Mouse (Mus musculus): ENCODE measurements at regions not wholly inside any gene's neighbourhood (a gene's known extent, or its start where the extent isn't known, plus 50 kb on each side); places are given as distances from the start of the nearest gene placed in this dataset.
"Not testable (repeated sequence)": the region's sequence is repeated elsewhere in the genome, so short reads cannot be mapped to it uniquely, and the experiment has no call there.

GRCm38 (mm10) chr17:83972874-83973273 is 125.1 kb upstream of the Haao start:
- no peak for DNase-seq
- Histone ChIP-seq H3K4me3 (replicated peaks; ENCODE audit: insufficient read depth, low read depth, low read length) (no peak overlapping the region), H3K4me1 (ENCODE audit: control insufficient read depth, insufficient read depth, low read length) (peaks cover 10% of the 10 kb centered on the region), H3K27me3 (ENCODE audit: control insufficient read depth, insufficient read depth, low read length) (no peaks in the 10 kb centered on the region), H3K27ac (ENCODE audit: insufficient read depth, low read length) (no peak overlapping the region)
- TF ChIP-seq POLR2A (IDR thresholded peaks at IDR 0.05; ENCODE audit: borderline replicate concordance, insufficient read depth, low read length) = no peak
- TF ChIP-seq CTCF (IDR thresholded peaks at IDR 0.05; ENCODE audit: borderline replicate concordance, insufficient read depth, low read depth, low read length) = no peak
- WGBS = 94% methylated on average over 5 of the region's 5 CpGs

- Histone ChIP-seq H3K27me3 (ENCODE audit: control insufficient read depth, insufficient read depth, low read length) (no peaks in the 10 kb centered on the region), H3K4me3 (replicated peaks; ENCODE audit: insufficient read depth, low read depth, low read length) (no peak overlapping the region), H3K4me1 (ENCODE audit: control insufficient read depth, insufficient read depth, low read length) (peaks cover 10% of the 10 kb centered on the region), H3K27ac (ENCODE audit: insufficient read depth, low read length) (no peak overlapping the region)
- TF ChIP-seq POLR2A (IDR thresholded peaks at IDR 0.05; ENCODE audit: borderline replicate concordance, insufficient read depth, low read length) (no peak), CTCF (IDR thresholded peaks at IDR 0.05; ENCODE audit: borderline replicate concordance, insufficient read depth, low read depth, low read length) (no peak)
- DNase-seq = no peak
- 87% methylated on average over 4 of the region's 4 CpGs for WGBS
Measured at GRCm38 (mm10) chr17:83972470-83972869, 124.7 kb upstream of the Haao start.

GRCm38 (mm10) chr17:83972026-83972425 is 124.3 kb upstream of the Haao start:
- Histone ChIP-seq H3K27ac (ENCODE audit: insufficient read depth, low read length) (no peak overlapping the region), H3K4me3 (replicated peaks; ENCODE audit: insufficient read depth, low read depth, low read length) (no peak overlapping the region), H3K4me1 (ENCODE audit: control insufficient read depth, insufficient read depth, low read length) (peaks cover 10% of the 10 kb centered on the region), H3K27me3 (ENCODE audit: control insufficient read depth, insufficient read depth, low read length) (no peaks in the 10 kb centered on the region)
- WGBS = 87% methylated on average over 5 of the region's 5 CpGs
- TF ChIP-seq POLR2A (IDR thresholded peaks at IDR 0.05; ENCODE audit: borderline replicate concordance, insufficient read depth, low read length) = no peak
- TF ChIP-seq CTCF (IDR thresholded peaks at IDR 0.05; ENCODE audit: borderline replicate concordance, insufficient read depth, low read depth, low read length) = no peak
- no peak for DNase-seq

- 11% methylated on average over 7 of the region's 7 CpGs for WGBS
- TF ChIP-seq POLR2A (IDR thresholded peaks at IDR 0.05; ENCODE audit: borderline replicate concordance, insufficient read depth, low read length) (no peak), CTCF (IDR thresholded peaks at IDR 0.05; ENCODE audit: borderline replicate concordance, insufficient read depth, low read depth, low read length) (no peak)
- H3K27me3 ChIP-seq (ENCODE audit: control insufficient read depth, insufficient read depth, low read length) = no peaks in the 10 kb centered on the region
Measured at GRCm38 (mm10) chr17:83969407-83969826, 121.7 kb upstream of the Haao start.

GRCm38 (mm10) chr17:83968124-83968523 is 120.4 kb upstream of the Haao start:
- H3K27ac ChIP-seq (ENCODE audit: insufficient read depth, low read length); DNase-seq; H3K4me3 ChIP-seq (replicated peaks; ENCODE audit: insufficient read depth, low read depth, low read length); H3K27me3 ChIP-seq (ENCODE audit: control insufficient read depth, insufficient read depth, low read length): not testable (repeated sequence)
- 98% methylated on average over 3 of the region's 3 CpGs for whole genome bisulfite sequencing
- peaks cover 15% of the 10 kb centered on the region for H3K4me1 ChIP-seq (ENCODE audit: control insufficient read depth, insufficient read depth, low read length)

More at GRCm38 (mm10) chr17:83969407-83969826, 121.7 kb upstream of the Haao start:
- Histone ChIP-seq H3K4me3 (replicated peaks; ENCODE audit: insufficient read depth, low read depth, low read length) (no peak overlapping the region), H3K4me1 (ENCODE audit: control insufficient read depth, insufficient read depth, low read length) (peaks cover 10% of the 10 kb centered on the region), H3K27ac (ENCODE audit: insufficient read depth, low read length) (peak overlapping the region; percentile 68)
- DNase-seq = peak; percentile 82 to 92

GRCm38 (mm10) chr17:83967007-83967406 is 119.2 kb upstream of the Haao start:
- WGBS = 90% methylated on average over 6 of the region's 6 CpGs
- Histone ChIP-seq H3K27ac (ENCODE audit: insufficient read depth, low read length) (no peak overlapping the region), H3K4me3 (replicated peaks; ENCODE audit: insufficient read depth, low read depth, low read length) (no peak overlapping the region), H3K4me1 (ENCODE audit: control insufficient read depth, insufficient read depth, low read length) (peaks cover 24% of the 10 kb centered on the region), H3K27me3 (ENCODE audit: control insufficient read depth, insufficient read depth, low read length) (no peaks in the 10 kb centered on the region)
- DNase-seq = peak; percentile 20 to 40
- no peak for TF ChIP-seq POLR2A (IDR thresholded peaks at IDR 0.05; ENCODE audit: borderline replicate concordance, insufficient read depth, low read length)
- no peak for TF ChIP-seq CTCF (IDR thresholded peaks at IDR 0.05; ENCODE audit: borderline replicate concordance, insufficient read depth, low read depth, low read length)

- TF ChIP-seq CTCF (IDR thresholded peaks at IDR 0.05; ENCODE audit: borderline replicate concordance, insufficient read depth, low read depth, low read length) (no peak), POLR2A (IDR thresholded peaks at IDR 0.05; ENCODE audit: borderline replicate concordance, insufficient read depth, low read length) (no peak)
- Histone ChIP-seq H3K27me3 (ENCODE audit: control insufficient read depth, insufficient read depth, low read length) (no peaks in the 10 kb centered on the region), H3K4me3 (replicated peaks; ENCODE audit: insufficient read depth, low read depth, low read length) (no peak overlapping the region), H3K4me1 (ENCODE audit: control insufficient read depth, insufficient read depth, low read length) (peaks cover 19% of the 10 kb centered on the region), H3K27ac (ENCODE audit: insufficient read depth, low read length) (no peak overlapping the region)
- 85% methylated on average over 13 of the region's 13 CpGs for WGBS
- peak in 1 of 2 experiments; percentile 23 for DNase-seq
Measured at GRCm38 (mm10) chr17:83964454-83965211, 116.9 kb upstream of the Haao start.

GRCm38 (mm10) chr17:83963561-83963960 is 115.8 kb upstream of the Haao start:
- peak in 1 of 2 experiments; percentile 27 for DNase-seq
- Histone ChIP-seq H3K27me3 (ENCODE audit: control insufficient read depth, insufficient read depth, low read length) (no peaks in the 10 kb centered on the region), H3K4me3 (replicated peaks; ENCODE audit: insufficient read depth, low read depth, low read length) (no peak overlapping the region), H3K27ac (ENCODE audit: insufficient read depth, low read length) (no peak overlapping the region), H3K4me1 (ENCODE audit: control insufficient read depth, insufficient read depth, low read length) (peaks cover 14% of the 10 kb centered on the region)
- 89% methylated on average over 8 of the region's 8 CpGs for WGBS
- TF ChIP-seq CTCF (IDR thresholded peaks at IDR 0.05; ENCODE audit: borderline replicate concordance, insufficient read depth, low read depth, low read length) (no peak), POLR2A (IDR thresholded peaks at IDR 0.05; ENCODE audit: borderline replicate concordance, insufficient read depth, low read length) (no peak)

All from cerebellum, adult 2 months (tissue).